Mouse (Mus musculus): Measurements from ENCODE around the gene Ang5. TPM values are rescaled to one million over a fixed set of nuclear protein-coding genes. Genes with fewer than 3 reads are reported as not detected.
"Not testable (repeated sequence)": the region's sequence is repeated elsewhere in the genome, so short reads cannot be mapped to it uniquely, and the experiment has no call there.

Gene Ang5
- polyA plus RNA-seq (2015; fragmentation: Nextera tagmentation; extraction: Ambion mirVana), result not detected in 2 replicates

DNA sequence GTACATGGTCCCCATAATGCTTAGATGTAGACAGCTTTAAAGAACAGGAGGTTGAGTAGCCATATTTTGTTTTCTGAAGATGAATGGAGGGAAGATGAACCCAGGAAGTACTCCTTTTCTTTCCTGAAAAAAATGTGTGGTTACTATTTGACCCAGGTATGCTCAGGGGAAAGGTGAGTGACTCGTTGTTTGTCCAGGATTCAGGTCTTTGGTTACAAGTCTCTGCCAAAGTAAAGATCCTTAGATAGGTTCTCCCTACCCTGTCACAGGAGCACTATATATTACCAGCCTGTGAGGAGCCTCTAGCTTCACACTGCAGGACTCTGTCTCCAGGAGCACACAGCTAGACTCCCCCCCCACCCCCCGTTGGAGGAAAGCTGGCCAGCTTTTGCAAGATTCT is at the start of gene Ang5:
Gene Ang5, plus strand, starts transcription at position 301 of the 400 bp plus-strand sequence.
- not testable (repeated sequence) for ATAC-seq; H3K9ac ChIP-seq (replicated peaks; ENCODE audit: low read depth, low read length); H3K4me1 ChIP-seq (replicated peaks; ENCODE audit: control insufficient read depth, insufficient read depth, low read length); H3K4me2 ChIP-seq (ENCODE audit: low read length); H3K27me3 ChIP-seq (replicated peaks; ENCODE audit: control insufficient read depth, insufficient read depth, low read length); H3K9me3 ChIP-seq (ENCODE audit: control insufficient read depth, low read length); H3K4me3 ChIP-seq (replicated peaks; ENCODE audit: low read length); H3K36me3 ChIP-seq (ENCODE audit: control insufficient read depth, insufficient read depth); H3K27ac ChIP-seq (ENCODE audit: low read length)
- WGBS, result no CpG with 5 or more reads among the region's 2 CpGs

DNA sequence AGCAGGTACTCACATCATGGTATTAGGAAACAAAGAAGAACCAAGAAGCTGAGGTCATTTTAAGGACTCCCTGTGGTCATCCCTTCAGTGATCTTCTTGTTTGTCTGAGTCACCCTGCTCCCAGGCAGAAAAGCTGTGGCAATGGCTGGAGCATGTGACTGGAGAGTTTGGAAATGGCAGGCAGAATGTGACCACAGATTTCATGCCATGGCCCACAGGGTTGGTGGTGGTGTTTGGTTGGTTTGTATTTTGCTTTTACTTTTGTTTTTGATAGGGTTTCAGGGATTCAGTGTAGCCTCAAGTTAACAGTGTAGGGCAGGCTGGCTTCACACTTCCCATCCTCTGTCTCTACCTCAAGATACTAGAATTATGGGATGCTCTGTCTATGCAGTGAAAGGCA is 38.7 kb upstream of the Ang5 start:
- H3K4me3 ChIP-seq (replicated peaks; ENCODE audit: low read length); H3K4me2 ChIP-seq (ENCODE audit: low read length): not testable (repeated sequence)

DNA sequence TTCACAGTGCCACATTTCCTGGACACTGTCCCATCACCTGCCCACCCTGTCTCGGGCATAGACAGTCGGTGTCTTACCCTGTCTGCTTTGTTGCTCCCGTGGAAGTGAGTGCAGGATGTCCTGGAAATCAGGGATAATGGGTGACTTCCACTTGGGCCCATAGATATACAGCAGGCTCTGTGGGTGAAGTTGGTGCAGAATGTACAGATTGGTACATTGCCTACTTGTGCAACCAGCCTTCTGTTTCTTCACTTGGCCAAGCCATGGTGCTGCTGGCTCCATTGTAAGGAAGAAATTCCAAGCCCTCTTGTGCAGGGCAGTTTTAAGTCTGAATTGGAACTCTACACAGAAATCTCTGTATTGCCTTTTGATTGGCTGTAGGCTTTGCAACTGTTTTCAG is 33.4 kb upstream of the Ang5 start, which contains the start of gene Ear10:
Gene Ear10, minus strand, starts transcription at position 101 of the 400 bp plus-strand sequence.
- not testable (repeated sequence) for H3K9ac ChIP-seq (replicated peaks; ENCODE audit: low read depth, low read length); H3K4me3 ChIP-seq (replicated peaks; ENCODE audit: low read length); H3K4me1 ChIP-seq (replicated peaks; ENCODE audit: control insufficient read depth, insufficient read depth, low read length); H3K27ac ChIP-seq (ENCODE audit: low read length); H3K36me3 ChIP-seq (ENCODE audit: control insufficient read depth, insufficient read depth); H3K9me3 ChIP-seq (ENCODE audit: control insufficient read depth, low read length); H3K4me2 ChIP-seq (ENCODE audit: low read length); H3K27me3 ChIP-seq (replicated peaks; ENCODE audit: control insufficient read depth, insufficient read depth, low read length); ATAC-seq
- WGBS, result 78% methylated on average over 3 of the region's 3 CpGs

More for the DNA sequence above, 38.7 kb upstream of the Ang5 start:
- ATAC-seq; H3K27me3 ChIP-seq (replicated peaks; ENCODE audit: control insufficient read depth, insufficient read depth, low read length); H3K9ac ChIP-seq (replicated peaks; ENCODE audit: low read depth, low read length); H3K9me3 ChIP-seq (ENCODE audit: control insufficient read depth, low read length); H3K4me1 ChIP-seq (replicated peaks; ENCODE audit: control insufficient read depth, insufficient read depth, low read length); H3K36me3 ChIP-seq (ENCODE audit: control insufficient read depth, insufficient read depth); H3K27ac ChIP-seq (ENCODE audit: low read length): not testable (repeated sequence)

DNA sequence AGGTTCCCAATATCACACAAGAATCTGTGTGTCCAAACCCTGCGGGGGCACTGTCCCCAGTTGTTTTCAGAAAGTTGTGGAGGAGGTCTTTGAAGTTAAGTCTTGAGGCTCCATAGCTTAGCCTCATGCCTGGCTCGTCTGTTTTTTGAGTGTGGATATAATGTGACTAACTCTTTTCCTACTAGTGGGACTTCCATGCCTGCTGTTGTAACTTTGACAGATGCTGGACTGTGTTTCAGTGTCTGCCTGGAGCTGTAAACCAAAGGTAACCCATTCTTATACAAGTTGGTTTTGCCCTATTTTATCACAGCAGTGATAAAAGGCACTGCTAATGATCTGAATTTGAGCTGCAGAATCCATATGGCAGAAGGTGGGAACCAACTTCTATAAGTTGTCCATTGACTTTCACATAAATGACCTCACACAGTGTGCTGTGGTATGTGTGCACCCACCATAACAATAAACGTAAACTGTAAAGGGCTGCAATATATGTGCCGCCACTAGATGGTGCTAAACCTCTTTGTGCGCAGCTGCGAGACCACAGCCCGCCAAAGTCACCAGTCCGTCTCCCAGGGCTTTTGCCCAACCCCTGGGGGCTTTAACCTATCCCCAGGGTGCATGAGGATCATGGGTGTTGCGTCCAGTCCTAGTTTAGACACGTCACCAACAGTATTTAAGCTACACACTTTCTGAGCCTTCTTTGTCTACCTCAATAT is 32.0 kb upstream of the Ang5 start, which contains the start of gene Gm8113:
Gene Gm8113, plus strand, starts transcription at position 703 of the 716 bp plus-strand sequence.
- H3K4me2 ChIP-seq (ENCODE audit: low read length), result peak within 1 kb of the TSS; percentile 41
- WGBS, result 9% methylated on average over 10 of the region's 10 CpGs
- not testable (repeated sequence) for H3K4me1 ChIP-seq (replicated peaks; ENCODE audit: control insufficient read depth, insufficient read depth, low read length); H3K27me3 ChIP-seq (replicated peaks; ENCODE audit: control insufficient read depth, insufficient read depth, low read length); H3K9me3 ChIP-seq (ENCODE audit: control insufficient read depth, low read length); H3K36me3 ChIP-seq (ENCODE audit: control insufficient read depth, insufficient read depth)
- H3K4me3 ChIP-seq (replicated peaks; ENCODE audit: low read length), result peak within 1 kb of the TSS; percentile 56
- peak; percentile 99 for ATAC-seq
- peak within 1 kb of the TSS; percentile 80 for H3K27ac ChIP-seq (ENCODE audit: low read length)
- peak within 1 kb of the TSS; percentile 51 for H3K9ac ChIP-seq (replicated peaks; ENCODE audit: low read depth, low read length)

DNA sequence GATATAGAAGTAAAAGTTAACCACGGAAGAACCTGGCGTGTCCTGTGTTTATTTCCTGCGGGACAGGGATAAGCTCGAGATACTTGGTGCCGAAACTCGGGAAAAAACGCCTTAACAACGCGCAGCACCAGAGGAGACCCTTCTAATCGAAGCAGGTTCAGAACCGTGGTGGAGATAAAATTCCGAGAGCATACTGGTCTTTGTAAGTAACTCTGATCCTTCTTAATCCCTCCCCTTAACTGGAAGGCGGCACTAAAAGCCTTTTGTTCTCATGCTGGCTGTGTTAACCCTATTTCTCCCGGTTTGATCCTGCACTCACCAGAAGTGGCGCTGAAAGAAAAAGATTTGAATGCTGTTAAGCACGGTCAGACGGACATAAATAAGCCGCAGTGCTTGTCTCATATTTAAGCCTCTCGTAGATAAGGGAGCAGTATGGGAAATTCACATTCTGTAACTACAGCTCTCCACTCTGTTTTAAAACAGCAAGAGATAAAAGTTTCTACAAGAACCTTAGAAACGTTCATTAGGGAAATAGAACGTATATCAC is 31.4 kb upstream of the Ang5 start:
- H3K4me1 ChIP-seq (replicated peaks; ENCODE audit: control insufficient read depth, insufficient read depth, low read length); H3K36me3 ChIP-seq (ENCODE audit: control insufficient read depth, insufficient read depth); H3K9me3 ChIP-seq (ENCODE audit: control insufficient read depth, low read length); H3K27me3 ChIP-seq (replicated peaks; ENCODE audit: control insufficient read depth, insufficient read depth, low read length): not testable (repeated sequence)
- Histone ChIP-seq H3K4me3 (replicated peaks; ENCODE audit: low read length) (peak overlapping the region; percentile 56), H3K4me2 (ENCODE audit: low read length) (peak overlapping the region; percentile 41), H3K9ac (replicated peaks; ENCODE audit: low read depth, low read length) (peak overlapping the region; percentile 51), H3K27ac (ENCODE audit: low read length) (peak overlapping the region; percentile 80)
- ATAC-seq, result peak; percentile 92
- 4% methylated on average over 21 of the region's 21 CpGs for WGBS

DNA sequence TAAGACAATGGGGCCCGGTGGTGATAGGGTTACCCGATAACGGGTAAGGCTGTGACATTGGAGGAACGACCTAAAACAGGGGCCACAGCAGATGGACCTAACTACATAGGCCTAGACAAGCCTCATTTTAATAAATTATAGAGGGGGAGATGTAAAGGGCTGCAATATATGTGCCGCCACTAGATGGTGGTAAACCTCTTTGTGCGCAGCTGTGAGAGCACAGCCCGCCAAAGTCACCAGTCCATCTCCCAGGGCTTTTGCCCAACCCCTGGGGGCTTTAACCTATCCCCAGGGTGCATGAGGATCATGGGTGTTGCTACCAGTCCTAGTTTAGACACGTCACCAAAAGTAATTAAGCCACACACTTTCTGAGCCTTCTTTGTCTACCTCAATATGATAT is 23.9 kb upstream of the Ang5 start:
- H3K9me3 ChIP-seq (ENCODE audit: control insufficient read depth, low read length); H3K36me3 ChIP-seq (ENCODE audit: control insufficient read depth, insufficient read depth); H3K4me3 ChIP-seq (replicated peaks; ENCODE audit: low read length); H3K4me1 ChIP-seq (replicated peaks; ENCODE audit: control insufficient read depth, insufficient read depth, low read length); H3K9ac ChIP-seq (replicated peaks; ENCODE audit: low read depth, low read length); H3K4me2 ChIP-seq (ENCODE audit: low read length); ATAC-seq; H3K27me3 ChIP-seq (replicated peaks; ENCODE audit: control insufficient read depth, insufficient read depth, low read length); H3K27ac ChIP-seq (ENCODE audit: low read length): not testable (repeated sequence)
- 12% methylated on average over 8 of the region's 8 CpGs for WGBS

DNA sequence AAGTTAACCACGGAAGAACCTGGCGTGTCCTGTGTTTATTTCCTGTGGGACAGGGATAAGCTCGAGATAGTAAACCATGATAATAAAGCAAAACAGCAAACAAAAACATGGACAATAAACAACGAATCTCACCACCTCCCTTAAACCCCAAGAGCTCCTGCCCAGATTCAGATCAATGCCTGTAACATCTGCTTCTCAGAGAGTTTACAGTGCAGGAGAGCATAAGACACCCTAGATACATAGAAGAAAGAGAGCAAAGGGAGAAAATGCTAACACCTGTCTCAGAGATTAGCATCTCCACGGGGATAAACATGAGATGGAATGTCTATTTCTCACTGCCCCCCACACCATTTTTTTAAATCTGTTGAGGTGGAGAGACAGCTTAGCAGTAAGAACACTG is 23.5 kb upstream of the Ang5 start:
- ATAC-seq; H3K9ac ChIP-seq (replicated peaks; ENCODE audit: low read depth, low read length); H3K27ac ChIP-seq (ENCODE audit: low read length): not testable (repeated sequence)

DNA sequence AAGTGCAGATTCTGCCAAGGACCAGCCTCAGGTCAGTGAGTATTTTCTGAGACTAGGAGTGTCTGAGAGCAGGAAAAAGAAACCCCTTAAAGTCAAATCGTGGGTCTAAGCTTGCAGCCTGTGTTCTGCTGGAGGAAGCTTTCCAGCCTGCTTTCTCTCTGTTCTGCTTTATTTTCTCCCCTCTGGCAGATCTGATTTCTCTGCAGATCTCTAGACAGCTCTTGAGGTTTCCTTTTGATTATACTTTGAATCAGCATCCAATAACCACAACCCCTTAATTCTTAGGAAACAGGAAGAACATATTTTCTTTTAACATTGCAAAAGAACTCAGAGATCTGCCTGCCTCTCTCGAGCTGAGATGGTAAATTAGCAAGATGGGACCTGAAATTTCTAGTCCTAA is 3.5 kb upstream of the Ang5 start:
- WGBS, result 91% methylated on average over 1 of the region's 2 CpGs
- not testable (repeated sequence) for H3K4me3 ChIP-seq (replicated peaks; ENCODE audit: low read length); H3K27ac ChIP-seq (ENCODE audit: low read length); ATAC-seq; H3K4me1 ChIP-seq (replicated peaks; ENCODE audit: control insufficient read depth, insufficient read depth, low read length); H3K9ac ChIP-seq (replicated peaks; ENCODE audit: low read depth, low read length); H3K4me2 ChIP-seq (ENCODE audit: low read length); H3K27me3 ChIP-seq (replicated peaks; ENCODE audit: control insufficient read depth, insufficient read depth, low read length); H3K9me3 ChIP-seq (ENCODE audit: control insufficient read depth, low read length); H3K36me3 ChIP-seq (ENCODE audit: control insufficient read depth, insufficient read depth)

More for the DNA sequence above, 23.5 kb upstream of the Ang5 start:
- H3K9me3 ChIP-seq (ENCODE audit: control insufficient read depth, low read length); H3K27me3 ChIP-seq (replicated peaks; ENCODE audit: control insufficient read depth, insufficient read depth, low read length); H3K36me3 ChIP-seq (ENCODE audit: control insufficient read depth, insufficient read depth); H3K4me3 ChIP-seq (replicated peaks; ENCODE audit: low read length); H3K4me1 ChIP-seq (replicated peaks; ENCODE audit: control insufficient read depth, insufficient read depth, low read length); H3K4me2 ChIP-seq (ENCODE audit: low read length): not testable (repeated sequence)
- WGBS, result 47% methylated on average over 5 of the region's 5 CpGs

DNA sequence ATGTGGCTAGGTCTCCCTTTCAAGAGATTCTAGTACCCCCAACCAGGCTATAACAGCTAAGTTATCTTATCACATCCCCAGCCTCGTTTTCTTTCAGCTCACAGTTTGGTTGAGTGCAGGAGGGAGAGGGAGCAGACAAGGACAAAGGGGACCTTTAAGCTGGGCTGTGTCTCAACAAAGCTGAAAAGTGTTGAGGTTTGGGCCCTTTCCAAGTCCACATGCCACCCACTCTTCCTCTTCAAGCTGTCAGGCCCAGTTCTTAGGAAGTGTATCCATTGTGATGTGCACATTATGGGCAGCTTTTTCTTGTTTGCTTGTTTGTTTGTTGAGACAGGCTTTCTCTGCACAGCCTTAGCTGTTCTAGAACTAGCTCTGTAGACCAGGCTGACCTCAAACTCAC is 1.8 kb upstream of the Ang5 start:
- ATAC-seq; H3K9ac ChIP-seq (replicated peaks; ENCODE audit: low read depth, low read length); H3K27me3 ChIP-seq (replicated peaks; ENCODE audit: control insufficient read depth, insufficient read depth, low read length); H3K4me1 ChIP-seq (replicated peaks; ENCODE audit: control insufficient read depth, insufficient read depth, low read length); H3K9me3 ChIP-seq (ENCODE audit: control insufficient read depth, low read length); H3K4me3 ChIP-seq (replicated peaks; ENCODE audit: low read length); H3K36me3 ChIP-seq (ENCODE audit: control insufficient read depth, insufficient read depth); H3K27ac ChIP-seq (ENCODE audit: low read length); H3K4me2 ChIP-seq (ENCODE audit: low read length): not testable (repeated sequence)
- WGBS, result no CpG with 5 or more reads among the region's 1 CpGs

All from forebrain, embryonic 16.5 days (tissue).